Mouse (Mus musculus): ENCODE measurements at regions not wholly inside any gene's neighbourhood (a gene's known extent, or its start where the extent isn't known, plus 50 kb on each side); places are given as distances from the start of the nearest gene placed in this dataset.

- Histone ChIP-seq H3K4me3 (ENCODE audit: low read depth, low read length) (no peak overlapping the region), H3K9ac (replicated peaks; ENCODE audit: low read depth, low read length) (no peak overlapping the region), H3K9me3 (replicated peaks; ENCODE audit: control insufficient read depth, low read length) (no peaks in the 10 kb centered on the region), H3K27me3 (ENCODE audit: control insufficient read depth, insufficient read depth, low read length) (no peaks in the 10 kb centered on the region), H3K4me1 (ENCODE audit: control insufficient read depth, insufficient read depth) (no peaks in the 10 kb centered on the region), H3K4me2 (ENCODE audit: low read depth, low read length) (no peak overlapping the region), H3K36me3 (replicated peaks; ENCODE audit: control insufficient read depth, insufficient read depth, low read length) (no peaks in the 10 kb centered on the region), H3K27ac (ENCODE audit: low read depth) (no peak overlapping the region)
- TF ChIP-seq CTCF (IDR thresholded peaks at IDR 0.05; ENCODE audit: low read depth): no peak
- WGBS: 35% methylated on average over 5 of the region's 5 CpGs
- DNase-seq (ENCODE audit: low spot score) (no peak), ATAC-seq (ENCODE audit: insufficient read depth, low read depth) (no peak)
Measured at GRCm38 (mm10) chr4:69889931-69890634, 520.2 kb downstream of the Cdk5rap2 start.

DNA sequence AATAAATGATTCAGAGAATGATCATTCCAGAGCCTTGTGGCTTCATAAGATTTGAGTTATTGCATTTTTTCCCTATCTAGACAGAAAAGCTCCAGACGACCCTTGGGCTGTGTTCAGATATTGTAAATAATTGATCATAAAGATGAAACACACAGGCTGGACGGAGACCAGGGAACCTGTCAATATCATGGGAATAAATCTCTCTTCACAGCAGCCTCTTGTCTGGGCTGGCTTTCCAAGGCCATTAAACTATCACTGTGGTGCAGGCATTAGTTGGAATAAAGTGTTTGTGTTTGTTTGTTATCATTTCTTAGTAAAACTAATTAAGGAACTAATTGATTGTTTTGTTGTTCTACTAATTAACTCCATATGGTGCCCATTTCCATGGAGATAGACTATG, 533.5 kb downstream of the Cdk5rap2 start:
- no peak for TF ChIP-seq EP300 (IDR thresholded peaks at IDR 0.05; ENCODE audit: low read depth)
- no peak for TF ChIP-seq CTCF (IDR thresholded peaks at IDR 0.05; ENCODE audit: low read depth)
- DNase-seq (ENCODE audit: low spot score) (no peak), ATAC-seq (ENCODE audit: insufficient read depth, low read depth) (no peak)

DNA sequence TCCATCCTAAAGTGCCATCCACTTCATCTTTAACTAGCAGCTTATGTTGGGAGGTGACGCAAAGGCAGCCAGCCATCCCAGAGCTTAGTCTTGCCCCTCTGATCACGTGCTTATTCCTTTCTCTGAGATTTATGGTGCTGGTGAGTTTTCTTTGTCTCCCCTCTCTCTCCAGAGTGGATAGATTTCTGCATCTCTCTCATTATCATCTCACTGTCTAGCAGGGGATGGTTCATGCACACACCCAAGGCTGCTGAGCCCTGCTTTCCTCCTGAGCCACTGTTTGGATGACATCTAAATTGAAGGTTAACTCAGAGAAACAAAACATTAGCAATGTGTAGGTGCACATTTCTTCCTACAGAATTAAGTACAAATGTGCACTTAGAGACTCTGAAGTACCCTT, 539.6 kb downstream of the Cdk5rap2 start:
- ATAC-seq (ENCODE audit: insufficient read depth, low read depth) (no peak), DNase-seq (ENCODE audit: low spot score) (no peak)
- Histone ChIP-seq H3K9ac (replicated peaks; ENCODE audit: low read depth, low read length) (no peak overlapping the region), H3K27ac (ENCODE audit: low read depth) (no peak overlapping the region), H3K4me1 (ENCODE audit: control insufficient read depth, insufficient read depth) (no peaks in the 10 kb centered on the region), H3K27me3 (ENCODE audit: control insufficient read depth, insufficient read depth, low read length) (no peaks in the 10 kb centered on the region), H3K4me3 (ENCODE audit: low read depth, low read length) (no peak overlapping the region), H3K36me3 (replicated peaks; ENCODE audit: control insufficient read depth, insufficient read depth, low read length) (no peaks in the 10 kb centered on the region), H3K9me3 (replicated peaks; ENCODE audit: control insufficient read depth, low read length) (no peaks in the 10 kb centered on the region), H3K4me2 (ENCODE audit: low read depth, low read length) (no peak overlapping the region)
- TF ChIP-seq EP300 (IDR thresholded peaks at IDR 0.05; ENCODE audit: low read depth) (no peak), CTCF (IDR thresholded peaks at IDR 0.05; ENCODE audit: low read depth) (no peak)
- 79% methylated on average over 2 of the region's 2 CpGs for WGBS

More for the DNA sequence above, 533.5 kb downstream of the Cdk5rap2 start:
- Histone ChIP-seq H3K4me2 (ENCODE audit: low read depth, low read length) (no peak overlapping the region), H3K27ac (ENCODE audit: low read depth) (no peak overlapping the region), H3K9me3 (replicated peaks; ENCODE audit: control insufficient read depth, low read length) (no peaks in the 10 kb centered on the region), H3K4me3 (ENCODE audit: low read depth, low read length) (no peak overlapping the region), H3K4me1 (ENCODE audit: control insufficient read depth, insufficient read depth) (no peaks in the 10 kb centered on the region), H3K27me3 (ENCODE audit: control insufficient read depth, insufficient read depth, low read length) (no peaks in the 10 kb centered on the region), H3K36me3 (replicated peaks; ENCODE audit: control insufficient read depth, insufficient read depth, low read length) (no peaks in the 10 kb centered on the region), H3K9ac (replicated peaks; ENCODE audit: low read depth, low read length) (no peak overlapping the region)
- WGBS: 49% methylated on average over 2 of the region's 2 CpGs

- Histone ChIP-seq H3K9ac (replicated peaks; ENCODE audit: low read depth, low read length) (no peak overlapping the region), H3K4me3 (ENCODE audit: low read depth, low read length) (no peak overlapping the region), H3K9me3 (replicated peaks; ENCODE audit: control insufficient read depth, low read length) (no peaks in the 10 kb centered on the region), H3K27me3 (ENCODE audit: control insufficient read depth, insufficient read depth, low read length) (no peaks in the 10 kb centered on the region), H3K4me2 (ENCODE audit: low read depth, low read length) (no peak overlapping the region), H3K36me3 (replicated peaks; ENCODE audit: control insufficient read depth, insufficient read depth, low read length) (no peaks in the 10 kb centered on the region), H3K27ac (ENCODE audit: low read depth) (no peak overlapping the region), H3K4me1 (ENCODE audit: control insufficient read depth, insufficient read depth) (no peaks in the 10 kb centered on the region)
- WGBS: 88% methylated on average over 13 of the region's 13 CpGs
- TF ChIP-seq CTCF (IDR thresholded peaks at IDR 0.05; ENCODE audit: low read depth) (no peak), EP300 (IDR thresholded peaks at IDR 0.05; ENCODE audit: low read depth) (no peak)
- ATAC-seq (ENCODE audit: insufficient read depth, low read depth): no peak
- no peak for DNase-seq (ENCODE audit: low spot score)
Measured at GRCm38 (mm10) chr4:69855001-69855400, 555.2 kb downstream of the Cdk5rap2 start.

DNA sequence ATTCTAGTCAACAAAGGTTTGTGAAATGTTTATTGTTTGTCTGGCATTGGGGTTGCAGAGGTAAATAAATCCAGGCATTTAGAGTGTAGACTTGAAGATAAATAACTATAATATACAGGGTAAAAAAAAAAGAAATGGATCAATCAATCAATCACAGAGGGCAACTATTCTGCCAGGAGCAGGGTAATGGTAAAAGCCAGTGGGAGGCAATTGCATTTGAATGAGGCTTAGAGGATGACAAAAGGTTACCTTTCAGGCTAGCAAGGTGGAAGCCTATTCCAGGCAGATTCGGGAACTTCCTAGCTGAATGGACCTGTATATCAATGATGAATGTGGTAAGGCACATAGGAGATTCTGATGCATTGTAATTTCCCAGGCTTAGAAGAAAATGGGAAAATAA, 557.6 kb downstream of the Cdk5rap2 start:
- WGBS: 56% methylated on average over 1 of the region's 1 CpGs
- H3K27ac ChIP-seq (ENCODE audit: low read depth): no peak overlapping the region

DNA sequence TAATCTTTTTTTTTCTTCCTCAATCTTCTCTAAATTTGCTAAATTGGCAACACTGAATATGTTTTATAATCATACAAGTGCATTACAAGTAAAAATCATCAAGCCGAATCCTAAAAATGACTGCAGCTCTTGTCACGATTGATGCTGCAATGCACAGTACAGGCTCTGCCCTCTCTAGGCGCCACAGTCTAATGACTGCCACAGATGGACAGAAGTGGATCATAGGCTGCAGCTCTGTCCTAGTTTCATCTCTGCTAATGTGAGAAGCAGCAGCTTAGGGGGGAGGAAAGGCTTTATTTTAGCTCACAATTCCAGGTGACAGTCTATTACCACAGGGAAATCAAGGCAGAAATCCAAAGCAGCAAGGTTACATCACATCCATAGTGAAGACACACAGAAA, 560.8 kb downstream of the Cdk5rap2 start:
- H3K27ac ChIP-seq (ENCODE audit: low read depth): no peak overlapping the region
- no peaks in the 10 kb centered on the region for H3K36me3 ChIP-seq (replicated peaks; ENCODE audit: control insufficient read depth, insufficient read depth, low read length)
- no peaks in the 10 kb centered on the region for H3K27me3 ChIP-seq (ENCODE audit: control insufficient read depth, insufficient read depth, low read length)
- H3K4me1 ChIP-seq (ENCODE audit: control insufficient read depth, insufficient read depth): no peaks in the 10 kb centered on the region
- WGBS: 74% methylated on average over 3 of the region's 3 CpGs
- H3K4me3 ChIP-seq (ENCODE audit: low read depth, low read length): no peak overlapping the region
- no peak overlapping the region for H3K4me2 ChIP-seq (ENCODE audit: low read depth, low read length)
- DNase-seq (ENCODE audit: low spot score) (no peak), ATAC-seq (ENCODE audit: insufficient read depth, low read depth) (no peak)
- H3K9ac ChIP-seq (replicated peaks; ENCODE audit: low read depth, low read length): no peak overlapping the region
- TF ChIP-seq CTCF (IDR thresholded peaks at IDR 0.05; ENCODE audit: low read depth) (no peak), EP300 (IDR thresholded peaks at IDR 0.05; ENCODE audit: low read depth) (no peak)
- H3K9me3 ChIP-seq (replicated peaks; ENCODE audit: control insufficient read depth, low read length): no peaks in the 10 kb centered on the region

More for the DNA sequence above, 557.6 kb downstream of the Cdk5rap2 start:
- no peak overlapping the region for H3K9ac ChIP-seq (replicated peaks; ENCODE audit: low read depth, low read length)
- TF ChIP-seq CTCF (IDR thresholded peaks at IDR 0.05; ENCODE audit: low read depth) (no peak), EP300 (IDR thresholded peaks at IDR 0.05; ENCODE audit: low read depth) (no peak)
- ATAC-seq (ENCODE audit: insufficient read depth, low read depth): no peak
- no peak for DNase-seq (ENCODE audit: low spot score)
- no peak overlapping the region for H3K4me3 ChIP-seq (ENCODE audit: low read depth, low read length)
- H3K4me2 ChIP-seq (ENCODE audit: low read depth, low read length): no peak overlapping the region
- H3K4me1 ChIP-seq (ENCODE audit: control insufficient read depth, insufficient read depth): no peaks in the 10 kb centered on the region
- H3K27me3 ChIP-seq (ENCODE audit: control insufficient read depth, insufficient read depth, low read length): no peaks in the 10 kb centered on the region
- no peaks in the 10 kb centered on the region for H3K36me3 ChIP-seq (replicated peaks; ENCODE audit: control insufficient read depth, insufficient read depth, low read length)
- no peaks in the 10 kb centered on the region for H3K9me3 ChIP-seq (replicated peaks; ENCODE audit: control insufficient read depth, low read length)
